Mouse (Mus musculus) adrenal gland, adult 8-10 months (tissue): Measurements from ENCODE around the gene Tlcd1. TPM values are rescaled to one million over a fixed set of nuclear protein-coding genes. Genes with fewer than 3 reads are reported as not detected.
"Not testable (repeated sequence)": the region's sequence is repeated elsewhere in the genome, so short reads cannot be mapped to it uniquely, and the experiment has no call there.

Source experiments
- DNase-seq: peaks from one replicate; pipeline ENCODE4 v3.0.0; 2022
- total RNA-seq, 4 experiments: library from RNA; stranded (reverse); gene quantifications; 2 replicates each; pipeline ENCODE4 v1.2.4; 2022

The Tlcd1 gene
- total RNA-seq, result 10 to 100 TPM; 54.5 to 65.1 (median 61.2) TPM

GRCm38 (mm10) chr11:78176402-78176862 is at the start of gene Tlcd1, which contains the start of gene Nek8:
Gene Tlcd1, plus strand, starts transcription at chr11:78176711.
Gene Nek8, minus strand, starts transcription at chr11:78176675.
- DNase-seq, result peak; percentile 92

GRCm38 (mm10) chr11:78126739-78127138 is 49.8 kb upstream of the Tlcd1 start:
- DNase-seq, result no peak

GRCm38 (mm10) chr11:78129458-78129857 is 47.1 kb upstream of the Tlcd1 start:
- no peak for DNase-seq

GRCm38 (mm10) chr11:78133915-78134314 is 42.6 kb upstream of the Tlcd1 start:
- no peak for DNase-seq

GRCm38 (mm10) chr11:78134344-78134743 is 42.2 kb upstream of the Tlcd1 start:
- DNase-seq, result no peak

GRCm38 (mm10) chr11:78135314-78135713 is 41.2 kb upstream of the Tlcd1 start:
- DNase-seq, result not testable (repeated sequence)

- DNase-seq, result no peak
Measured at GRCm38 (mm10) chr11:78136132-78136531, 40.4 kb upstream of the Tlcd1 start.

GRCm38 (mm10) chr11:78137584-78137983 is 38.9 kb upstream of the Tlcd1 start:
- peak; percentile 47 for DNase-seq

GRCm38 (mm10) chr11:78138023-78138422 is 38.5 kb upstream of the Tlcd1 start:
- no peak for DNase-seq

- DNase-seq, result no peak
Measured at GRCm38 (mm10) chr11:78140665-78141064, 35.8 kb upstream of the Tlcd1 start.

GRCm38 (mm10) chr11:78143520-78143919 is 33.0 kb upstream of the Tlcd1 start:
- no peak for DNase-seq

- no peak for DNase-seq
Measured at GRCm38 (mm10) chr11:78146168-78146567, 30.3 kb upstream of the Tlcd1 start.

GRCm38 (mm10) chr11:78146707-78147543 is 29.6 kb upstream of the Tlcd1 start:
- DNase-seq, result no peak

- no peak for DNase-seq
Measured at GRCm38 (mm10) chr11:78151161-78151560, 25.4 kb upstream of the Tlcd1 start.

GRCm38 (mm10) chr11:78152299-78153231 is 23.9 kb upstream of the Tlcd1 start:
- peak; percentile 73 for DNase-seq

- no peak for DNase-seq
Measured at GRCm38 (mm10) chr11:78153778-78154177, 22.7 kb upstream of the Tlcd1 start.

- DNase-seq, result no peak
Measured at GRCm38 (mm10) chr11:78155674-78156073, 20.8 kb upstream of the Tlcd1 start.

GRCm38 (mm10) chr11:78156156-78156699 is 20.3 kb upstream of the Tlcd1 start:
- DNase-seq, result no peak

GRCm38 (mm10) chr11:78159096-78159495 is 17.4 kb upstream of the Tlcd1 start:
- DNase-seq, result no peak

GRCm38 (mm10) chr11:78159557-78159956 is 17.0 kb upstream of the Tlcd1 start:
- no peak for DNase-seq

- no peak for DNase-seq
Measured at GRCm38 (mm10) chr11:78160171-78160570, 16.3 kb upstream of the Tlcd1 start.

- DNase-seq, result no peak
Measured at GRCm38 (mm10) chr11:78160675-78161074, 15.8 kb upstream of the Tlcd1 start.

GRCm38 (mm10) chr11:78161169-78161568 is 15.3 kb upstream of the Tlcd1 start:
- DNase-seq, result no peak
